Mouse (Mus musculus): ENCODE data around the gene Agtrap. TPM values are rescaled to one million over a fixed set of nuclear protein-coding genes. Genes with fewer than 3 reads are reported as not detected.
"Not testable (repeated sequence)": the region's sequence is repeated elsewhere in the genome, so short reads cannot be mapped to it uniquely, and the experiment has no call there.

Gene Agtrap
- total and polyA plus RNA-seq, 2 experiments from 2014 or later: 4.2 to 7.9 TPM

GRCm38 (mm10) chr4:148046450-148047031 is 41.3 kb downstream of the Agtrap start:
- no peak overlapping the region for H3K4me2 ChIP-seq (ENCODE audit: low read depth)
- no peaks in the 10 kb centered on the region for H3K27me3 ChIP-seq (ENCODE audit: insufficient read depth, low read length)
- H3K9me3 ChIP-seq (ENCODE audit: low read length): no peaks in the 10 kb centered on the region
- no peak overlapping the region for H3K9ac ChIP-seq
- H3K4me3 ChIP-seq (ENCODE audit: low read depth, low read length): no peak overlapping the region
- ATAC-seq: no peak
- DNase-seq: no peak
- peaks cover 33% of the 10 kb centered on the region for H3K36me3 ChIP-seq (ENCODE audit: insufficient read depth)
- no peaks in the 10 kb centered on the region for H3K4me1 ChIP-seq (ENCODE audit: insufficient read depth)
- TF ChIP-seq CTCF (IDR thresholded peaks at IDR 0.05; ENCODE audit: low read depth): no peak
- WGBS: 49% methylated on average over 4 of the region's 4 CpGs
- H3K27ac ChIP-seq (ENCODE audit: low read depth, low read length): no peak overlapping the region

GRCm38 (mm10) chr4:148044113-148044512 is 43.7 kb downstream of the Agtrap start:
- Histone ChIP-seq H3K27ac (ENCODE audit: low read depth, low read length) (no peak overlapping the region), H3K4me1 (ENCODE audit: insufficient read depth) (peaks cover 15% of the 10 kb centered on the region), H3K4me3 (ENCODE audit: low read depth, low read length) (no peak overlapping the region), H3K9ac (no peak overlapping the region), H3K4me2 (ENCODE audit: low read depth) (no peak overlapping the region), H3K27me3 (ENCODE audit: insufficient read depth, low read length) (no peaks in the 10 kb centered on the region), H3K36me3 (ENCODE audit: insufficient read depth) (peaks cover 15% of the 10 kb centered on the region), H3K9me3 (ENCODE audit: low read length) (no peaks in the 10 kb centered on the region)
- ATAC-seq (no peak), DNase-seq (no peak)
- no peak for TF ChIP-seq CTCF (IDR thresholded peaks at IDR 0.05; ENCODE audit: low read depth)
- 90% methylated on average over 2 of the region's 2 CpGs for WGBS

- not testable (repeated sequence) for DNase-seq; H3K9ac ChIP-seq; H3K27me3 ChIP-seq (ENCODE audit: insufficient read depth, low read length); ATAC-seq; H3K4me2 ChIP-seq (ENCODE audit: low read depth); H3K27ac ChIP-seq (ENCODE audit: low read depth, low read length); H3K9me3 ChIP-seq (ENCODE audit: low read length); H3K4me3 ChIP-seq (ENCODE audit: low read depth, low read length)
- 55% methylated on average over 7 of the region's 8 CpGs for WGBS
- peaks cover 15% of the 10 kb centered on the region for H3K4me1 ChIP-seq (ENCODE audit: insufficient read depth)
- H3K36me3 ChIP-seq (ENCODE audit: insufficient read depth): peaks cover 15% of the 10 kb centered on the region
Observed at GRCm38 (mm10) chr4:148043327-148043726, 44.5 kb downstream of the Agtrap start.

- DNase-seq (no peak), ATAC-seq (no peak)
- Histone ChIP-seq H3K4me1 (ENCODE audit: insufficient read depth) (peaks cover 20% of the 10 kb centered on the region), H3K4me3 (ENCODE audit: low read depth, low read length) (peak overlapping the region; percentile 27), H3K36me3 (ENCODE audit: insufficient read depth) (peaks cover 6% of the 10 kb centered on the region; the same call in 1 of the 2 replicates), H3K9me3 (ENCODE audit: low read length) (no peaks in the 10 kb centered on the region), H3K4me2 (ENCODE audit: low read depth) (peak overlapping the region; percentile 53), H3K9ac (peak overlapping the region; percentile 49), H3K27ac (ENCODE audit: low read depth, low read length) (no peak overlapping the region), H3K27me3 (ENCODE audit: insufficient read depth, low read length) (no peaks in the 10 kb centered on the region)
- no peak for TF ChIP-seq CTCF (IDR thresholded peaks at IDR 0.05; ENCODE audit: low read depth)
- WGBS: 6% methylated on average over 16 of the region's 16 CpGs
Observed at GRCm38 (mm10) chr4:148041611-148042191, 46.1 kb downstream of the Agtrap start.

- 2% methylated on average over 19 of the region's 19 CpGs for WGBS
Observed at GRCm38 (mm10) chr4:148040933-148041610, 46.8 kb downstream of the Agtrap start.

GRCm38 (mm10) chr4:148040029-148040830 is 47.6 kb downstream of the Agtrap start:
- ATAC-seq (no peak), DNase-seq (no peak)
- H3K4me3 ChIP-seq (ENCODE audit: low read depth, low read length): peak overlapping the region; percentile 27; the same call in 1 of the 2 replicates
- H3K36me3 ChIP-seq (ENCODE audit: insufficient read depth): peaks cover 9% of the 10 kb centered on the region; the same call in 1 of the 2 replicates
- peak overlapping the region; percentile 49; the same call in 1 of the 2 replicates for H3K9ac ChIP-seq
- peaks cover 20% of the 10 kb centered on the region for H3K4me1 ChIP-seq (ENCODE audit: insufficient read depth)
- 57% methylated on average over 15 of the region's 15 CpGs for WGBS
- TF ChIP-seq CTCF (IDR thresholded peaks at IDR 0.05; ENCODE audit: low read depth): no peak
- no peaks in the 10 kb centered on the region for H3K9me3 ChIP-seq (ENCODE audit: low read length)
- H3K4me2 ChIP-seq (ENCODE audit: low read depth): peak overlapping the region; percentile 96
- no peaks in the 10 kb centered on the region for H3K27me3 ChIP-seq (ENCODE audit: insufficient read depth, low read length)
- H3K27ac ChIP-seq (ENCODE audit: low read depth, low read length): peak overlapping the region; percentile 54; the same call in 1 of the 2 replicates

More at GRCm38 (mm10) chr4:148040933-148041610, 46.8 kb downstream of the Agtrap start:
- H3K36me3 ChIP-seq (ENCODE audit: insufficient read depth): peaks cover 6% of the 10 kb centered on the region; the same call in 1 of the 2 replicates
- no peaks in the 10 kb centered on the region for H3K9me3 ChIP-seq (ENCODE audit: low read length)
- H3K4me1 ChIP-seq (ENCODE audit: insufficient read depth): peaks cover 20% of the 10 kb centered on the region
- TF ChIP-seq CTCF (IDR thresholded peaks at IDR 0.05; ENCODE audit: low read depth): no peak
- H3K27me3 ChIP-seq (ENCODE audit: insufficient read depth, low read length): no peaks in the 10 kb centered on the region
- peak overlapping the region; percentile 54; the same call in 1 of the 2 replicates for H3K27ac ChIP-seq (ENCODE audit: low read depth, low read length)
- peak overlapping the region; percentile 53 for H3K4me2 ChIP-seq (ENCODE audit: low read depth)
- ATAC-seq (no peak; the same call in 1 of the 2 replicates), DNase-seq (peak; percentile 38)
- H3K9ac ChIP-seq: peak overlapping the region; percentile 49
- peak overlapping the region; percentile 27 for H3K4me3 ChIP-seq (ENCODE audit: low read depth, low read length)
